Mouse (Mus musculus) kidney, adult 2 months (tissue): ENCODE results near the gene Eloa.

Experiments
- CTCF ChIP-seq: fragments of 200-500 bp; conservative IDR thresholded peaks from 2 replicates; pipeline ENCODE4 v1.5.1; 2011; ENCODE audit warnings: low read depth, mild to moderate bottlenecking, control low read depth, low read length, moderate library complexity, mixed read lengths; ENCODE audit not compliant: insufficient read depth, insufficient read length
- POLR2A ChIP-seq: fragments of 200-500 bp; IDR thresholded peaks from one replicate; pipeline ENCODE4 v1.6.1; 2011; ENCODE audit warnings: low read depth, low read length, control low read depth

GRCm38 (mm10) chr4:136028689-136029088 is 7.1 kb upstream of the Eloa start:
- TF ChIP-seq CTCF (no peak), POLR2A (no peak)
